Mouse (Mus musculus) frontal cortex, postnatal 36 days (tissue): Measurements from ENCODE around the gene Eif4g3.
A peak's percentile ranks its signal among the peaks of the same experiment; 100 is the strongest.

Source experiments
- DNase-seq, 2 experiments: peaks; one replicate each; pipeline ENCODE4 v3.0.0; 2022; ENCODE audit warnings: low spot score in 2 of 2

Gene Eif4g3

DNA sequence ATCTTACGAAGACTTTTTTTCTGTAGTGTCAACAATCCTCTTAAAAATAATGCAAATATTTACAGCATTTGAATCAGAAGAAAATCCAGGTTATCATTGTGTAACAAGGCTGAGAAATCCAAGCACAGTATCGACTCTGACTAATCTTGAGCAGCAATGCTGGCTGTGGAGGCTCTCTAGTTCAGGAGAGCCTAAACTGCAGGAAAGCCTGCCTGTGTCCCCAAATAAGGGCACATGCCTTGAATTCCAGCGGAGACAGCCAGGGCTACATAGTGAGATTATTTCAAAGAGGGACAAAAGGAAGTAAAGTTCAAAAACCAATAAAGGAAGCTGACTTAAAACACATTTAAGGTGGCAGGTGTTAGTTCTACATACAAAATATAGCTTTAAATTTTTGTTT, 168.7 kb downstream of the Eif4g3 start:
- DNase-seq: no peak

DNA sequence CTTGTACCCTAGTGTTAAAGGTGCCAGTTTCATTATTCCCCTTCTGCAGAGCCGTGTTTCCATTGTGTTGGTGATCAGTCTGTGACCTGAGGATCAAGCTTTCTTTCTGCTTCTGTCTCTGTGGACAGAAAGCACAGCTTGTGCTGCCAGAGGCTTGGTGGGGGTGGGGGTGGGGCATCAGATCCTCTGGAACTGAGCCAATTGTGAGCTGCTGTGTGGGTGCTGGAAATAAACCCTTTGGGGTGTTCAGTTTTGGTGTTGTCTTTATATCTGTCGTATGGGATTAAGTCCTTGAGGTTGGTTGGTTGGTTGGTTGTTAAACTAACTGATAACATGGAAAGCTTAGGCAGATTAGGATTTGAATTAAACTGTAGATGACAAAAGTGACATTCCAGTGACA, 171.0 kb downstream of the Eif4g3 start:
- no peak for DNase-seq

DNA sequence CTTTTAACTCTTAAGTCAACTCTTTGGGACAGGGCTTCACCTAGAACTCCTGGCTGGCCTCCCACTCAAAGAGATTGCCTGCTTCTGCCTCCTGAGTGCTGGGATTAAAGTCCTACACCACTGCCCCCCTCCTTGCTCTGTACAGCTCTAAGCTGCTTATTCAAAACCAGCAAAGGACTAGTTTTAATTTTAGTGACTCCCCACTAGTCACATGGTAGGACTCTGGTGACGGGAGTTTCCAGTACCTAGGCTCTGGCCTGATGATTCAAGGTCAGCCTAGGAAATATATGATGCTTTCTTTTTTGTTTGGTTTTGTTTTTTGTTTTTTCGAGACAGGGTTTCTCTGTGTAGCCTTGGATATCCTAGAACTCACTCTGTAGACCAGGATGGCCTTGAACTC, 172.0 kb downstream of the Eif4g3 start:
- no peak for DNase-seq

DNA sequence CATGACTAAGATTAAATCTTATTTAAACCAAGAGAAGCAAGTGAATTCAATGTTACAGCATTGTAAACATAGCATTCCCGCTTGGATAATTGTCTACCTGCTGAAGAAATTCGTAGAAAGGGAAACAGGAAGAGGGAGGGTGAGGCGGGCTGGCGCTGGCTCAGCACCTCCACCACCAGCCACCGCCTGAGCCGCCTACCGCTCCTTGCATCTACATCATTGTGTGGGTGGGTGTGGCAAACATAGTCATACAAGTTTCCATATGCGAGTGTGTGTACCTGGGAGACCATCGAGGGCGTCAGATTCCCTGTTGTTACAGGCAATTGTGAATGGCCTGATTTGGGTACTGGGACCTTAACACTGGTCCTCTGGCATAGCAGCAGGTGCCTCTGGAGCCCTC, 173.7 kb downstream of the Eif4g3 start:
- peak in 1 of 2 experiments; percentile 47 for DNase-seq

DNA sequence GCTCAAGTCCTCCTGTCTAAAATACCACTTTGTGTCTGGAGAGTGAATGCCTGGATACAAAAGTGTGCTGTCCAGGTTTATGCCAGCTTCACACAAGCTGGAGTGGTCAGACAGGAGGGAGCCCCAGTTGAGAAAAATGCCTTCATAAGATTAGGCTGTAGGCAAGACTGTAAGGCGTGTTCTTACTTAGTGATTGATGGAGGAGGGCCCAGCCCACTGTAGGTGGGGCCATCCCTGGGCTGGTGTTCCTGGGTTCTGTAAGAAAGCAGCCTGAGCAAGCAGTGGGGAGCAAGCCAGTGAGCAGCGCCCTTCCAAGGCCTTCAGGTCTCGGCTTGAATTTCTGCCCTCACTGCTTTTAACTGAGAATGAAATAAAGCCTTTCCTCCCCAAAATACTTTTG, 175.3 kb downstream of the Eif4g3 start:
- no peak for DNase-seq

DNA sequence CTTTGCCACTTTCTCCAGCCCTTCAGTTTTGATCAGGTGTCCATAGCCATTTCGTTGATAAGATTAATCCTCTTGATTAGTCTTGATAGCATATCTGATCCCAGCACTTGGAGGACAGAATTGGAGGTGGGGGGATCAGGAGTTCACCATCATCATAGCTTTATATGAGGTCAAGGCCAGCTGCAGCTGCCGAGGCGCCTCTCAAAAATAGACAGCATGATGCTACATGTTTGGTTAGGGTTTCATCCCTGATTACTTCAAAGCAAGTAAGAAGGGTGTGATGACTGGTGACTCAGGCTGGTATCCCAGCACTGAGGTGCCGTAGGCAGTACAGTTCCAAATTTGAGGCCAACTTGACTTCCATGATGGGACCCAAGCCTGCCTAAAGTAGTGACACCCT, 176.6 kb downstream of the Eif4g3 start:
- no peak for DNase-seq

DNA sequence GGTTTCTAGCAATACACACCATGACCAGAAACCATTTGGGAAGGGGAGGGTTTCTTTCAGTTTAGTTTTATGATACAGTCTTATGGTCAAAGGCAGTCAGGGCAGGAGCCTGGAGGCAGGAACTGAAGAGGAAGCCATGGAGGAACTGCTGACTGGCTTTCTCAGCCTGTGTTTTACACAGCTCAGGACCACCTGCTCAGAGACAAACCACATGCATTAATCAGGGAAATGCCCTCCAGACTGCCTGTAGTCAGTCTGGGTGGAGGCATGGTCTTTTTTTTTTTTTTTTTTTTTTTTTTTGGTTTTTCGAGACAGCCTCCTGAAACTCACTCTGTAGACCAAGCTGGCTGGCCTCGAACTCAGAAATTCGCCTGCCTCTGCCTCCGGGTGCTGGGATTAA, 179.9 kb downstream of the Eif4g3 start:
- DNase-seq: no peak

DNA sequence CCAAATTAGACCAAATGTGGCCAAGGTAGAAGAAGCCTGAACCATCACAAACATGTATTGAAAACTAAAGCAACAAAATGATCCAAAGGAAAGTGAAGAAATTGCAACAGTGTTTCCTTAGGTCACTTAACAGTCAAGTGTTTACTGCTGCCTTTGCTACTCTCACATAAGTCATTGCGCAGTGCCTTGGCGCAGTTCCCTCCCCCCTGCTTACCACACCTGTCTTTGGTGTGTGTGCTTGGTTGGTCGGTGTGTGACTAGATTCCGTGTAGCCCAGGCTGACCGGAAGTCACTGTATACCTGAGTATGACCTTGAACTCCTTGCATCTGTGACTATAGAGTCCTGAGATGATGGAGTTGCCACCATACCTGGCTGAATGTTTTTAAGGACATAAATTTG, 186.6 kb downstream of the Eif4g3 start:
- no peak for DNase-seq

DNA sequence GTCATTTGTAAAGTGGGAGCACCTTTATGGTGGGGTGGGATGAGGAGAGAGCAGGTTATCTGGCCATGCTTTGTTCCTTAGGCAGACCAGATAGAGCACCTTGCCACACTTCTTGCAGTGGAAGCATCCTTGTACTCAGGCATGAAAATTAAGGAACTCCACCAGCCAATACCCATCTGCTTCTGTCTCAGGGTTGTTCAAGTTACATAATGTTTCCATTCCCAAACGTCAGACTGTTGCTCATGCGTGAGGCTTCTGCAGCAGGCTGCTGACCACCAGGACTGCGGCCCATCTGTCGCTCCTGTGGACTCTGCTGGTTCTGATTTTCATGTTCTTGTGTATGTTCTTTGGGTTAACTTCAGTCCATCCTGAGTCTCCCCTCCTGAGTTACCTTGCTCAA, 187.9 kb downstream of the Eif4g3 start:
- DNase-seq: no peak

DNA sequence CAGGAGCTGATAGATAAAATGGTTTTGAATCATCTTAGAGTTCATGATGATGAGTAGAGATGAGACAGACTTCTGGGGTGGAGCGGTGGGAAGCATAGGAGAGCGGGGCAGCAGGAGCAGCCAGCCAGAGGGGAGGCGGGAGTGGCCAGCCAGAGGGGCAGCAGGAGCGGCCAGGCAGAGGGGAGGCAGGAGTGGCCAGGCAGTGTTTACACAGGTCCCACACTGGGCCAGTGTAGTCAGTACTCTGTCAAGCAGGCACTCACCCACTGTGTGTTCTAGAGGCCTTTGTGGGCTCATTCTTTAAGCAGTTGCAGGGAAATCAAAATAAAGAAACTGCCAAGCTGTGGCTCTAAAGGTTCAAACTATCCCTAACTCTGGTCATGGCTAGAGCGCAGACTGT, 191.2 kb downstream of the Eif4g3 start:
- no peak for DNase-seq

DNA sequence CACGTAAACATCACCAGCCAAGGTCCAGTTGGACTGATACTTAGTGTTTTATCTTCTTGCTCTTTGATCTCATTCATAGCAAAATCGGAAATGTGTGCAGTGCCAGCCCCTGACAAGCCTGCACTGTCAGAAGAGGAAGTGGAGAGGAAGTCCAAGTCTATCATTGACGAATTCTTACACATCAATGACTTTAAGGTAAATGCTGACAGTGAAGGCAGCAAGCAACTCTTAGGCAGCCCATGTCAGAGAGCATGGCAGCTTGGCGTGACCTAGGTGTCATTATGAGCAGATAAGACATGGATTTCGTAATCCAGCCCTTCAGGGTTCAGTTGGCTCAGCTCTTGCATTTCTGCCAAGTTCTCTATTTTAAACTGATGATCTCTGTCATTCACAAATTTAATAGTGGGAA, 191.8 kb downstream of the Eif4g3 start:
- no peak for DNase-seq

DNA sequence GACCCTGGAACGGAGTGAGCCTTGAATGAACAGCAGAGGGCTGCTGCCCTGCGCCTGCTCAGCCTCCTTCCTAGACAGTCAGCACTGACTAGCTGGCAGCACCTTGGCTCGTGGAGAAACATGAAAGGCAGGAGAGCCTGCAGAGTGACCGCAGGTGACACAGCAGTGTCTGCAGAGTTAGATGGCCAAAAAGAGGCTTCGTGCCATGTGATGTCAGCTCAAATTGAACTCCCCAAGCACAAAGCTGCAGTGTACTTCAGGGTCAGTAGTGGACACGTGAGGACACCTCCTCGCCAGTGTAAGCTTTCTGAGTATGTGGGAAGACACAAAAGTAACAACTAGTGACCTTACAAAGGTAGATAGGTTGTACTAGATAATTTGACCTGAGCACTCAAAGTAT, 193.1 kb downstream of the Eif4g3 start:
- no peak for DNase-seq

DNA sequence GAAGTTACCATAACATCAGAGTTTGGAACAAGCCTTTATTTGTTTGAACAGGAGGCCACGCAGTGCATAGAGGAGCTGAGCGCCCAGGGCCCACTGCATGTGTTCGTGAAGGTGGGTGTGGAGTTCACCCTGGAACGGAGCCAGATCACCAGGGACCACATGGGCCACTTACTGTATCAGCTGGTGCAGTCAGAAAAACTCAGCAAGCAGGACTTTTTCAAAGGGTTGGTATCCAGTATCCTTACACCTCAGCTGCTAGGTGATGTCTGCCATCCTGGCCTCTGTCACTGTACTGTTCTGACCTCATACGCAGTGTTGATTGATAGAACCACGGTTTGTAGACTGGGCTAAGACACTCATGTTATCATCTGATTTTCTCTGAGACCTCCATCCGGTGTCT, 195.2 kb downstream of the Eif4g3 start:
- DNase-seq: no peak

DNA sequence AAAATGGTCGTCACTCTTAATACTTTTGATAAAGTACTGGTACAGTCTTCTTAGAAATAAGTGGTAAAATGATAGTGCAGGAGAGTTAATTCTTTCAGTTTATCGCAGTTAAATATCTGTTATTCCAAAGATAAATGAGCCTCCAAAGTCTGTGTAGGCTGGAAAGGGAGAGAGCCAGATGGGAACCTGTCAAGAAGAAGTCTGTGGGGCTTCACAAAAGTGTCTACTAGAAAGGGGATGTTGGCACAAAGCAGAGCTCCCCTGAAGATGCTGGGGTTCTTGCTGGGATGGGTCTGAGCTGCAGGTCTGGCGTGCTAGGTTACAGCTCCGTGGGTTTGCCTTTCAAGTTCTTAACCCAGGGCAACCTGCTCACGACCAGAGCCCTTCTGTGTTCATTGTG, 199.7 kb downstream of the Eif4g3 start:
- DNase-seq: no peak

DNA sequence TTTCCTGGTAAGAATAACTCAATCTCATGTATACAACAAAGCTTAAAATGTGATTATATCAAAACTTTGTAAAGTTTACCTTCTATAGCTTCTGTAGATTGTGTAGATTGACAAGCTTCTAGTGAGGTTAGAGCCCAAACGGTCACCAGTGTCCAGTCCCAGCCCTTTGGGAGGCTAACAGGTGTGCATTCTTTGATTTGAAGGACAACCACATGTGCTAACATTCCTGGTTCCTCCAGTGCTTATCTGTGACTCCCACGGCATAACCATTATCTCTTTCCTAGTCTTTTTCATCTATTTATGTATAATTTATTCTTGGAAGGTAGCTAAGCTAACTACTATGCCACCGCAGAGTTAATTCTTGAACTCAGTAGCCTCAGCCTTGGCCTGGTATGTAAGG, 207.9 kb downstream of the Eif4g3 start:
- no peak for DNase-seq

DNA sequence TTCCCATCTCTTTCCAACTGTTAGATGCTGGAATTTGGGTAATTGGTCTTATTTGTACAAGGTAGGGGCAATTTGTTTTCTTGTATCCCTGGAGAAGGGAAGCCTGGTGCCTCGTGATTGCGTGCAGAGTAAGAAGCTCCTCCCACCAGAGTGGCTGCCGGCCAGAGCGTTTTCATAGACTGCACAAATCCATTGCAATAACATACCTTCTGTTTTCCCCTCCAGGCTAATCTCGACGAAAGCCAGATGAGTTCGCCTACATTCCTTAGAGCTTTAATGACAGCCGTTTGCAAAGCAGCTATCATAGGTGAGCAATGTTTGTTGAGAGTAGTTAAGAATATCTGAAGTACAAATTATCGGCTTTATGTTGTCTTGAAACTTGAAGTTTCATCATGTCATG, 208.9 kb downstream of the Eif4g3 start:
- DNase-seq: no peak

DNA sequence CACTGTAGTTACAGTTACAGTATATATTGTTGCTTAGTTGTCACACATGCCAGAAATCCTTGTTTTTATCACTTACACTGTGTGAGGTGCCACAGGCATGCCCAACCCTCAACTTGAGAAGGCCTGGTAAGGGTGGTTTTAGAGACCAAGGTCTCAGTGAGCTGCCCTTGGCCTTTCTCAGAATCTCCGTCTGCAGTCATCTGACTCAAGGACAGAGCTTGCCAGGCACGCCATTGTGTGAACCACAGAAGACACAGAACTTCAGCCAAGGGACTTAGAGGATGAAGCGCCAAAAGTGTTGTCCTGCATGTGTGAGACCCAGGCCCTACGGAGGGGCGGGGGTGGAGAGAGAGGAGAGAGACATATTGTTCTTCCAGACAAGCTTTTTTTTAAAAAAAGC, 217.3 kb downstream of the Eif4g3 start:
- no peak for DNase-seq

DNA sequence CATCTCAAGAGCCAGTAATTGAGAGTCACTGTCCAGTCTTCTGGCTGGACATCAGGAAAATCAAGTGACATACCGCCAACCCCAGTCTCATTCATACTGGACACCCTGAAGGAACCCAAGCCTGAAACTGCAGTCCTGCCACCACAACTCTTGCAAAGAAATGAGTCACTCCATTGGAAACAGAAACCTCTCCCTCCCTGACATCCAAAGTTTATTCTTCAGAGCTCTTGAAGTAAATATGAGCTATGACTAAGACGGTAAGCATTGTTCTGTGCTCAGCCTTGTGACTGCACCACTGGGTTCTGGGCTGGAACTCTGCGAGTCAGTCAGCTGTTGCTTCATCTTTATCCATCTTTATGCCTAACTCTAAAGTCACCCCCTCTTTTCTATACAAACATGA, 221.0 kb downstream of the Eif4g3 start:
- DNase-seq: no peak

DNA sequence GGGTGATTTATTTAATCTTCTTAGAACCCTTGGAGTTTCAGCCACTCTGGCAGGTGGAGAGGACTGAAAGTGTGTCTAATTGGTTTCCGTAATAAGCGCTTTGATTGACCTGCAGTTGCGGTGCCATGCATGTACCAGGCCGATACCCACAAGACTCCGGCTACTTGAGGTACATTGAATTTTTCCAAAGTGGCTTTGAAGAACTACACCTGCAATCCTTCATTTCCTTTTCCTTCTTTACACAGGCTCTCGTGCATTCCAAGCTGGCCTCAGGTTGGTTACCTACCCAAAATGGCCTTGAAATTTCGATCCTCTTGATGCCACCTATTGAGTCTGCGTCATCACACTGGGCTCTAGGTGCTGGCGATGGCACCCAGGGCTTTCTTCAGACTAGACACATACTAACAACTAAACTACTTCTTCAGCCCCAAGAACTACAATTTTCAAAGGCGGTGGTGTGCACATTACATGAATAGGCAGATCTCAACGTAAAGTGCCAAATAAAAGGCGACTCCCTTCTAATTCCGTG, 222.9 kb downstream of the Eif4g3 start:
- DNase-seq: no peak

DNA sequence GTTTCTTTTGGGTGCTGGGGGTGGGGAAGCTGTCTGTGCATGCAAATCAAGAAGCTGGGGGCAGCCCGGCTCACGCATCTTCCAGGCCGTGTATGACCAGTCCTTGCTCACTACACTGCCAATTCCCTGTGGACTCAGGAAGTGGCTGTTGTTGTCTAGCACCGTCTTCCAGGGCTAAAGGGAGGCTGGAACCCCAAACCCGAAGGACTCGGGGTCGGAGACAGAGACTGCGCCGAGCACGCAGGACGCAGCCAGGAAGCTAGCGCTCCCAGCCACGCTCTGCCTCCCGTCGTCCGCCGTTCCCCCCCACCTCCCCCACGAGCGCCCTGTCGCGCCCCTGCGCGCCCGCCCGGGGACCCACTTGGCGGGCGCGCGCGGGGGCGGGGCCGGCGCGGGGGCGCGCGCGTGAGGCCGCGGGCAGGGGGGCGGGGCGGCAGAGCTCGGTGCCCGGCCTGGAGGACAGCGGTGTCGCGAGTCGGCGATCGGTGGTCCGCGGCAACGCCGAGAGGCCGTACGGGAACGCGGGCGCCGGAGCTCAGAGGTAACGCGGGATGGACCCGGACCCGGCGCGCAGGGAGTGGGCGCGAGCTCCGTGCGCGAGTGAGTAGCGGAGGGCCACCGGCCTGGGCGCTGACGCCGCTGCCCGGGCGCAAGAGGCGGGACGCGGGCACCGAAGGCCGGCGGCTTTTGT, 223.5 kb downstream of the Eif4g3 start, which contains the start of gene Hp1bp3:
Gene Hp1bp3 (plus strand): TSS at position 97 of the 691 bp plus-strand sequence.
- peak; percentile 64 to 78 for DNase-seq

DNA sequence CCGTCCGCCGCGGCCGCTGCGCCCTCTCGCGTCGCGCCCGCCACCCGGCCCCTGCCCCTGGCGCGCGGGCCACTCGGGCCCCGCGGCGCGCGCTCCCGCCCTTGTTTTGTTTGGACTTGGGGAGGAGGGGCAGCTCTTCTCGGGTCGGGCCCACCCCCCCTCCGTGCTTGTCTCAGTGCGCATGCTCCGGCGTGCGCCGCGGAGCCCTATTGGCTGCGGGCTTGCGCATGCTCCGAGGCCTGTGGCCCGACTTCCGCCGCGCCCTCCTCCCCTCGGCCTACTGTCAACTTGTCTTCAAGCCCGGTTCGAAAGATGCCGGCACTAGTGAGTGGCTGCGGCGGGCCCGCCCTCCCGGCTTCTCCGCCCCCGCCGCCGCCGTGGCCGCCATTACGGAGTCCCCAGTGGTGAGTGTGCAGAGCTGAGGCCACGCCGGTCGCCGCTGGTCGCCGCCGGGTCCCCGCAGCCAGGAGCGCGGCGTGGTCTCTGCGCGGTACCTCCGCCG, 224.1 kb downstream of the Eif4g3 start:
- DNase-seq: peak; percentile 97

DNA sequence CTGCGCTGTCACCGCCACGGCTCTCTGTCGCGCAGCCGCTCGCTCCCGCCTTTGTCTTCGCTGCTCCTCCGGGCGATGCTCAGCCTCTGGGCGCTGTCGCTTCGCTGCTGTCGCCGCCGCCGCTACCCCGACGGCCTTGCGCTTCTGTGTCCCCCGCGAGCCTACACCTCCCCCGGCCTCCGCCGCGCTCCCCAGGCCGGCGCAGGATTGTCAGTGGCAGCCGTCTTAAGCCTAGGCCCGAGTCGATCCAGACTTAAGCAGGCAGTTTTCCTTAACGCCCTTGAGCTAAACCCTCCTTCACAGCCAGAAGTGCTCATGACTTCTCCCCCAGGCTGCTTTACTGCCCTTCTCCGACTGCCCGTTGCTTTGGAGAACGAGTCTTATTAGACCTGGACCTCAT, 224.6 kb downstream of the Eif4g3 start:
- peak in 1 of 2 experiments; percentile 40 for DNase-seq

DNA sequence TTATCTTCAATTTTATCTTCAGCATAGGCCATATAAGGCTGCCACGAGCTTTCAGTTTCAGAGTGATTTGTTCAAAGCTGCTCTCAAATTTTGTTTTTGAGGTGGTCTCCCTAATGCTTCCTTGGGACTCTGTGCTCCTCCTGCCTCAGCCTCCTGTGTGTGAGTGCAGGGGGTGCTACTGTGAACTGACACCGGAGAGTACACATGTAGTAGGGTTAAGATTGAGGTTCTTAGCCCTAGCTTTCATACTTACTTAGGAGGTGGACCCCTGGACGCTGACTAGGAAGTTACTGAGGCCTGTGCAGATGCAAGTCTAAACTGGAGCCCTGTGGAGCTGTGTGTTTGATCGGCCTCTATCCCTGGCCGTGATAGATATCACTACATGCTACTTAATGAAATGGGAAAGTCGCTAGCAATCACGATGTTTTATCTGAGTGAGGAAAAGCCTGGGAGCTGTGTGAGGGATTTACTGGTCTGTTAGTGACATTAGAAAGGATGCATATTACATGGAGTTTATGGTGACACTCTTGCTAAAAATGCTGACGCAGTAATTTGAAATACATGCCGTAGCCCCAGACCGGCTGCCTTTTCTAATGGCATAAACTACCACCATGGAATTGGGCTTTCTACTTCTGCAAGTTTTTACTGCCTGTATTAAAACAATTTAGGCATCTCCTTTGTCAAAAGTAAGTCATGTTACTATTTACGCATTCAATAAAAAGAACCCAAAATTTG, 225.3 kb downstream of the Eif4g3 start:
- no peak for DNase-seq
